ENCODE assay signal across 8 mouse cellular contexts in the genomic region with DNA sequence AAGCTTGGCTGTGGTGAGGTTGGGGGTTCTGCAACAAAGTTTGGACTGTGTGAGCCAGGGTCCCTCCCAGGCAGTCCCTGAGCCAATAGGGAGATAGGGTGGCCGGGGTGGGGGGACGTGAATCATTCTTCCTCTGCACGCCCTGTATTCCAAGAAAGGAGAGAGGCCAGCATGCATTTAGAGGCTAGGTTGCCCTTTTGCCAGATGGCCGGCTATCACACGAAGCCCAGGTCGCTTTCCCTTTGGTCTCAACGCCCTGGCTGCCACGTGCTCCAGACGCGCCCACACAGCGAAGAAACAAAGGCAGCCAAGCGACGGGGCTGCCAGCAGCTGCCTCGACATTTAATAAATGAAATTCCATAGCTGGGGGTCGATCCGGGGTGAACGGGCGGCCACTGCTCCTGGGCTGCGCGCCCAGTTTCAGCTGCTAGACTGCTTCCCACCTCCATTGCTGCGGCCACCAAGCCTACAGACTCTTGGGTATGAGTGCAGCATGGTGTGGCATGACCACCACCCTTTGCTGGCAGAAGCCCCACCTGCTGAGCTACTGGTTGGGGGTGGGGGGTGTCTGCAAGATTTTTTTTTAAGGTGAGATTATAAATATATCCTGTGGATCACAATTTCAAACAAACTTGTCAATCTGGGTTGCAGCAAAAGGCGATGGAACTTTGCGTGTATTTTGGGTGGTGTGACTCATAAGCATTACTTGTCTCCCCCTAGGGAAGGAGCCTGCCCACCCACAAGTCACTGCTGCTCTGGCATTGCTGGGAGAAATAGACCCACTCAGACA. TPM values are rescaled to one million over a fixed set of nuclear protein-coding genes. Genes with fewer than 3 reads are reported as not detected.
DNase-seq lines count a peak whose midpoint lies in the region; ATAC-seq and TF ChIP-seq lines count a peak whose summit lies in the region.
"Had no signal": no experiment of that assay in that cellular context is flagged by ENCODE, and none has a peak within 500 bp of the region (broad histone marks: within the 10 kb centered on the region; RNA-seq: fewer than 3 reads in every experiment).

No protein-coding gene starts in this region.

- peak; percentile 3 for ATAC-seq in CD4-positive, CD25-positive, alpha-beta regulatory T cell, adult 4 months
- peak; percentile 20 for ATAC-seq in granulocyte monocyte progenitor cell, adult 5-6 weeks (replicated peaks; ENCODE audit: poor library complexity, severe bottlenecking)
- peak; percentile 64 for ATAC-seq in intestine, embryonic 15.5 days
- peak; percentile 4; the same call in 1 of the 2 replicates for ATAC-seq in liver, postnatal 0 days

- no peak for TF ChIP-seq CTCF in liver, postnatal 0 days (IDR thresholded peaks at IDR 0.05; ENCODE audit: low read depth)

- peaks cover 60% of the 10 kb centered on the region for H3K4me1 ChIP-seq in intestine, embryonic 15.5 days (replicated peaks)
- peaks cover 63% of the 10 kb centered on the region for H3K4me1 ChIP-seq in liver, postnatal 0 days (ENCODE audit: insufficient read depth)

- H3K4me3 ChIP-seq in intestine, embryonic 15.5 days (replicated peaks), result peak overlapping the region; percentile 96
- H3K4me3 ChIP-seq in liver, postnatal 0 days (ENCODE audit: low read depth, low read length), result peak overlapping the region; percentile 68

- peak overlapping the region; percentile 61 for H3K9ac ChIP-seq in intestine, embryonic 15.5 days
- H3K9ac ChIP-seq in liver, postnatal 0 days (replicated peaks), result peak overlapping the region; percentile 38

- under 1% methylated on average over 23 of the region's 23 CpGs for WGBS in intestine, embryonic 15.5 days
- under 1% methylated on average over 23 of the region's 23 CpGs for WGBS in liver, postnatal 0 days (ENCODE audit: insufficient replicate concordance)

- peak overlapping the region; percentile 88 for H3K27ac ChIP-seq in intestine, embryonic 15.5 days
- H3K27ac ChIP-seq in liver, postnatal 0 days (ENCODE audit: low read depth), result peak overlapping the region; percentile 84

- TF ChIP-seq EP300 in liver, postnatal 0 days (IDR thresholded peaks at IDR 0.05; ENCODE audit: low read depth), result no peak

- H3K36me3 ChIP-seq in intestine, embryonic 15.5 days, result no peaks in the 10 kb centered on the region
- no peaks in the 10 kb centered on the region for H3K36me3 ChIP-seq in liver, postnatal 0 days (replicated peaks; ENCODE audit: insufficient read depth, low read length)

- H3K9me3 ChIP-seq in intestine, embryonic 15.5 days, result no peaks in the 10 kb centered on the region
- no peaks in the 10 kb centered on the region for H3K9me3 ChIP-seq in liver, postnatal 0 days (ENCODE audit: low read length)

- H3K27me3 ChIP-seq in intestine, embryonic 15.5 days (replicated peaks), result no peaks in the 10 kb centered on the region
- peaks cover 25% of the 10 kb centered on the region for H3K27me3 ChIP-seq in liver, postnatal 0 days (ENCODE audit: insufficient read depth, low read length)

- peak overlapping the region; percentile 97 for H3K4me2 ChIP-seq in intestine, embryonic 15.5 days (replicated peaks)
- H3K4me2 ChIP-seq in liver, postnatal 0 days (ENCODE audit: low read depth, low read length), result peak overlapping the region; percentile 99

- DNase-seq in 3T3-L1 (ENCODE audit: low read depth, low spot score), result peak; percentile 91
- DNase-seq in cerebellum, postnatal 10 days, result peak; percentile 80
- peak; percentile 51 for DNase-seq in liver, postnatal 0 days
- peak; percentile 85 for DNase-seq in retina, postnatal 1 day

RNA-seq across cellular contexts. Expression of gene Git1, which starts 1.7 kb away (rescaled TPM):
- 10 to 100 TPM in 1 of 2 experiments, 1 to 10 TPM in 1; 9.6 to 10.9 TPM for polyA plus RNA-seq in CD4-positive, CD25-positive, alpha-beta regulatory T cell, adult 4 months (2017; shearing (Covaris generic))
- total RNA-seq in granulocyte monocyte progenitor cell, adult 5-6 weeks (2014; fragmentation: Nextera tagmentation), result 33.6 and 47.7 TPM in 2 replicates
- total RNA-seq in granulocyte monocyte progenitor cell, adult 5-6 weeks (2017), result 10.3 and 16.4 TPM in 2 replicates
- 10.7 and 11.8 TPM in 2 replicates for polyA plus RNA-seq in intestine, embryonic 15.5 days (2015; fragmentation: Nextera tagmentation; extraction: Ambion mirVana)
- polyA plus RNA-seq in liver, postnatal 0 days (2015; fragmentation: Nextera tagmentation; extraction: Ambion mirVana), result 2.1 and 2.5 TPM in 2 replicates

RNA-seq across cellular contexts. Expression of gene Ankrd13b, which starts 2.2 kb away (rescaled TPM):
- polyA plus RNA-seq in CD4-positive, CD25-positive, alpha-beta regulatory T cell, adult 4 months (2017; shearing (Covaris generic)), result 1 to 10 TPM; 1.3 to 1.4 TPM
- total RNA-seq in granulocyte monocyte progenitor cell, adult 5-6 weeks (2014; fragmentation: Nextera tagmentation), result 14.9 and 20.0 TPM in 2 replicates
- 3.1 and 4.8 TPM in 2 replicates for total RNA-seq in granulocyte monocyte progenitor cell, adult 5-6 weeks (2017)
- 4.9 and 5.1 TPM in 2 replicates for polyA plus RNA-seq in intestine, embryonic 15.5 days (2015; fragmentation: Nextera tagmentation; extraction: Ambion mirVana)
- 0.53 and 0.72 TPM in 2 replicates for polyA plus RNA-seq in liver, postnatal 0 days (2015; fragmentation: Nextera tagmentation; extraction: Ambion mirVana)

RNA-seq across cellular contexts. Expression of gene Abhd15, which starts 23.2 kb away (rescaled TPM):
- polyA plus RNA-seq in CD4-positive, CD25-positive, alpha-beta regulatory T cell, adult 4 months (2017; shearing (Covaris generic)), result 1 to 10 TPM; 2.0 to 3.7 TPM
- 3.4 and 9.6 TPM in 2 replicates for total RNA-seq in granulocyte monocyte progenitor cell, adult 5-6 weeks (2014; fragmentation: Nextera tagmentation)
- 2.6 and 3.6 TPM in 2 replicates for total RNA-seq in granulocyte monocyte progenitor cell, adult 5-6 weeks (2017)
- polyA plus RNA-seq in intestine, embryonic 15.5 days (2015; fragmentation: Nextera tagmentation; extraction: Ambion mirVana), result 3.5 and 3.6 TPM in 2 replicates
- polyA plus RNA-seq in liver, postnatal 0 days (2015; fragmentation: Nextera tagmentation; extraction: Ambion mirVana), result 16.2 and 18.5 TPM in 2 replicates

RNA-seq across cellular contexts. Expression of gene Trp53i13, which starts 24.1 kb away (rescaled TPM):
- 1 to 10 TPM; 5.9 to 8.5 TPM for polyA plus RNA-seq in CD4-positive, CD25-positive, alpha-beta regulatory T cell, adult 4 months (2017; shearing (Covaris generic))
- total RNA-seq in granulocyte monocyte progenitor cell, adult 5-6 weeks (2014; fragmentation: Nextera tagmentation), result 2.5 and 3.3 TPM in 2 replicates
- 1.8 and 2.8 TPM in 2 replicates for total RNA-seq in granulocyte monocyte progenitor cell, adult 5-6 weeks (2017)
- polyA plus RNA-seq in intestine, embryonic 15.5 days (2015; fragmentation: Nextera tagmentation; extraction: Ambion mirVana), result 28.5 and 29.1 TPM in 2 replicates
- 4.8 and 5.4 TPM in 2 replicates for polyA plus RNA-seq in liver, postnatal 0 days (2015; fragmentation: Nextera tagmentation; extraction: Ambion mirVana)

RNA-seq across cellular contexts. Expression of gene Gm10392, which starts 27.3 kb away (rescaled TPM):
- polyA plus RNA-seq in CD4-positive, CD25-positive, alpha-beta regulatory T cell, adult 4 months (2017; shearing (Covaris generic)), result under 1 TPM; 0.48 to 0.58 TPM
- not detected in 2 replicates for total RNA-seq in granulocyte monocyte progenitor cell, adult 5-6 weeks (2014; fragmentation: Nextera tagmentation)
- total RNA-seq in granulocyte monocyte progenitor cell, adult 5-6 weeks (2017), result 0.52 TPM in 1 of 2 replicates, not detected in the other
- polyA plus RNA-seq in intestine, embryonic 15.5 days (2015; fragmentation: Nextera tagmentation; extraction: Ambion mirVana), result not detected in 2 replicates
- 0.18 and 0.28 TPM in 2 replicates for polyA plus RNA-seq in liver, postnatal 0 days (2015; fragmentation: Nextera tagmentation; extraction: Ambion mirVana)
- total RNA-seq: heart, postnatal 36 days had no signal

Comparison
In these comparisons a context has a peak if more than half of its experiments do, and no peak if none do; other contexts are left out.
1. Peak in every context shown above with its lines: DNase-seq, ATAC-seq, H3K4me3 ChIP-seq and H3K27ac ChIP-seq.
2. ATAC-seq: peak in every context shown above with its lines; median percentile 64 in intestine, embryonic 15.5 days; 20 in granulocyte monocyte progenitor cell, adult 5-6 weeks; 4 in liver, postnatal 0 days; 3 in CD4-positive, CD25-positive, alpha-beta regulatory T cell, adult 4 months.